ENCODE assay signal across 11 mouse cellular contexts in the genomic region with DNA sequence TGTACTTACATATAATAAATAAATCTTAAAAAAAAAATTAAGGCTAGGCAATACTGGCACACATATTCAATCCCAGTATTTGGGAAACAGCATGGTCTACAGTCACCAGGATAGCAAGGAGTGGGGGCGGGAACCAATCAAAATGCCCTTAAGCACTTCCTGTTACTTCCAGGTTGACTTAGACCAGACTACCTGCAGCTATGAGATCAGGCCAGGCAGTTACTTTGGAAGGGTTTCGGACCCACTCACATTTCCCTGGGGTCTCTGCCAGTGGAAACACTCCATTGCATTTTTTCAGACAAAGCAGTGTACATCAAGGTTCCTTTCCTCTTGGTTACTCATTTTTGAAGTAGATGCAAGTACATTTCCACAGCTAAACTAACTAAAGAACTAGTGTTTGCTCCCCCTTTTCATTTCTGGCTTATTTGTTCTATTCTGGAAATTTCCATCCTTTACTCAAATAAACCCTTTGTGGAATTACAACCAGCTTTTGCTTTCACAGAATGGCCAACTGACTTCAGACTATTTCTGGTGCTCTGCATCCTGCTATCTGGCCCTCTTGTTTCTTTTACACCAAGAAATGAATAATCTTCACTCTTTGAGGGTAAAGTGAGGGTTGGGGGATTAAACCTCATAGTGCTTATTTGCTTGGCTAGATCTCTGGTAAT. TPM values are rescaled to one million over a fixed set of nuclear protein-coding genes. Genes with fewer than 3 reads are reported as not detected.
DNase-seq lines count a peak whose midpoint lies in the region; ATAC-seq and TF ChIP-seq lines count a peak whose summit lies in the region.
"Had no signal": no experiment of that assay in that cellular context is flagged by ENCODE, and none has a peak within 500 bp of the region (broad histone marks: within the 10 kb centered on the region; RNA-seq: fewer than 3 reads in every experiment).

No protein-coding gene starts in this region.

- ATAC-seq in kidney, postnatal 0 days (replicated peaks; ENCODE audit: low FRiP score, low read depth), result 0 out of 2 replicates have a peak, but pooled peaks have one; percentile 25
- 0 out of 2 replicates have a peak, but pooled peaks have one; percentile 16 for ATAC-seq in G1E (ENCODE audit: extremely low read depth, insufficient number of reproducible peaks, low FRiP score, poor library complexity, severe bottlenecking)
- ATAC-seq in liver, embryonic 11.5 days (replicated peaks; ENCODE audit: low FRiP score), result peak; percentile 14; the same call in 1 of the 2 replicates

- H3K4me3 ChIP-seq in kidney, postnatal 0 days (replicated peaks; ENCODE audit: low read depth, low read length), result no peak overlapping the region
- H3K4me3 ChIP-seq in G1E (ENCODE audit: low read depth, low read length), result no peak overlapping the region
- H3K4me3 ChIP-seq in liver, embryonic 11.5 days (ENCODE audit: low read depth, low read length), result no peak overlapping the region
- H3K4me3 ChIP-seq: erythroblast, embryonic 14.5 days; limb, embryonic 13.5 days; stomach, embryonic 15.5 days had no signal

- no peak overlapping the region for H3K4me2 ChIP-seq in kidney, postnatal 0 days (ENCODE audit: low read length)
- no peak overlapping the region for H3K4me2 ChIP-seq in liver, embryonic 11.5 days
- H3K4me2 ChIP-seq: limb, embryonic 13.5 days; stomach, embryonic 15.5 days had no signal

- no peaks in the 10 kb centered on the region for H3K4me1 ChIP-seq in kidney, postnatal 0 days (replicated peaks; ENCODE audit: insufficient read depth, low read length)
- H3K4me1 ChIP-seq in G1E (ENCODE audit: insufficient read depth, low read depth, low read length), result peaks cover 48% of the 10 kb centered on the region
- peaks cover 24% of the 10 kb centered on the region for H3K4me1 ChIP-seq in liver, embryonic 11.5 days (replicated peaks; ENCODE audit: control insufficient read depth, insufficient read depth, low read length)
- H3K4me1 ChIP-seq: limb, embryonic 13.5 days; stomach, embryonic 15.5 days had no signal

- H3K9me3 ChIP-seq in kidney, postnatal 0 days (replicated peaks; ENCODE audit: low read length), result no peaks in the 10 kb centered on the region
- H3K9me3 ChIP-seq in G1E (replicated peaks), result no peaks in the 10 kb centered on the region
- no peaks in the 10 kb centered on the region for H3K9me3 ChIP-seq in liver, embryonic 11.5 days (ENCODE audit: control insufficient read depth, low read length)
- H3K9me3 ChIP-seq: limb, embryonic 13.5 days; stomach, embryonic 15.5 days had no signal

- WGBS in kidney, postnatal 0 days, result 88% methylated on average over 2 of the region's 2 CpGs
- 75% methylated on average over 2 of the region's 2 CpGs for WGBS in liver, embryonic 11.5 days

- DNase-seq in kidney, postnatal 0 days (ENCODE audit: low spot score), result no peak
- no peak for DNase-seq in kidney, adult 8-10 months
- no peak for DNase-seq in G1E (ENCODE audit: low spot score)
- DNase-seq in liver, embryonic 11.5 days (ENCODE audit: low spot score), result no peak
- peak; percentile 29 to 52 for DNase-seq in lung, postnatal 4 days
- DNase-seq in urinary bladder, postnatal 36 days (ENCODE audit: low spot score in 2 of 2), result no peak
- no peak for DNase-seq in cerebellum, postnatal 10 days
- DNase-seq: heart, postnatal 14 days had no signal

- TF ChIP-seq CTCF in kidney, postnatal 0 days (IDR thresholded peaks at IDR 0.05; ENCODE audit: low read depth), result no peak
- no peak for TF ChIP-seq CTCF in G1E (IDR thresholded peaks at IDR 0.05; ENCODE audit: low read depth, low read length)

- peaks cover 27% of the 10 kb centered on the region; the same call in 1 of the 2 replicates for H3K36me3 ChIP-seq in kidney, postnatal 0 days (ENCODE audit: insufficient read depth, low read length)
- H3K36me3 ChIP-seq in G1E (replicated peaks), result peaks cover 67% of the 10 kb centered on the region
- peaks cover 25% of the 10 kb centered on the region for H3K36me3 ChIP-seq in liver, embryonic 11.5 days (ENCODE audit: control insufficient read depth, insufficient read depth, low read length)

- H3K9ac ChIP-seq in kidney, postnatal 0 days (ENCODE audit: low read depth, low read length), result no peak overlapping the region
- no peak overlapping the region for H3K9ac ChIP-seq in liver, embryonic 11.5 days (ENCODE audit: low read depth, low read length)
- H3K9ac ChIP-seq: limb, embryonic 13.5 days; stomach, embryonic 15.5 days had no signal

- no peak overlapping the region for H3K27ac ChIP-seq in kidney, postnatal 0 days
- H3K27ac ChIP-seq in liver, embryonic 11.5 days (ENCODE audit: low read depth, low read length), result 0 out of 2 replicates have a peak overlapping the region, but pooled peaks have one; percentile 16
- H3K27ac ChIP-seq: limb, embryonic 13.5 days; stomach, embryonic 15.5 days had no signal

- H3K27me3 ChIP-seq in kidney, postnatal 0 days (ENCODE audit: insufficient read depth, low read length), result no peaks in the 10 kb centered on the region
- H3K27me3 ChIP-seq in G1E (ENCODE audit: insufficient read depth, low read length), result no peaks in the 10 kb centered on the region
- no peaks in the 10 kb centered on the region for H3K27me3 ChIP-seq in liver, embryonic 11.5 days (replicated peaks; ENCODE audit: control insufficient read depth, insufficient read depth, low read length)
- H3K27me3 ChIP-seq: limb, embryonic 13.5 days; stomach, embryonic 15.5 days had no signal

RNA-seq across cellular contexts. Expression of gene Hspe1, which starts 10.9 kb away (rescaled TPM):
- polyA plus RNA-seq in kidney, postnatal 0 days (2015; fragmentation: Nextera tagmentation; extraction: Ambion mirVana), result 528 and 576 TPM in 2 replicates
- total RNA-seq in G1E (2014; fragmentation: Nextera tagmentation), result 166 and 187 TPM in 2 replicates
- 638 and 797 TPM in 2 replicates for total RNA-seq in G1E (2017)
- 121 and 163 TPM in 2 replicates for polyA plus RNA-seq in G1E (2012)
- polyA plus RNA-seq in liver, embryonic 11.5 days (2014; fragmentation: Nextera tagmentation; extraction: Ambion mirVana), result 894 and 968 TPM in 2 replicates

RNA-seq across cellular contexts. Expression of gene Hspd1, which starts 11.1 kb away (rescaled TPM):
- 315 and 358 TPM in 2 replicates for polyA plus RNA-seq in kidney, postnatal 0 days (2015; fragmentation: Nextera tagmentation; extraction: Ambion mirVana)
- total RNA-seq in G1E (2014; fragmentation: Nextera tagmentation), result 273 and 291 TPM in 2 replicates
- total RNA-seq in G1E (2017), result 690 and 812 TPM in 2 replicates
- polyA plus RNA-seq in G1E (2012), result 89.2 and 116 TPM in 2 replicates
- 809 and 855 TPM in 2 replicates for polyA plus RNA-seq in liver, embryonic 11.5 days (2014; fragmentation: Nextera tagmentation; extraction: Ambion mirVana)

RNA-seq across cellular contexts. Expression of gene Coq10b, which starts 24.4 kb away (rescaled TPM):
- 23.9 and 25.5 TPM in 2 replicates for polyA plus RNA-seq in kidney, postnatal 0 days (2015; fragmentation: Nextera tagmentation; extraction: Ambion mirVana)
- total RNA-seq in G1E (2014; fragmentation: Nextera tagmentation) (29.8 and 50.3 TPM in 2 replicates), G1E (2017) (36.2 and 48.2 TPM in 2 replicates)
- 3.6 and 4.7 TPM in 2 replicates for polyA plus RNA-seq in G1E (2012)
- polyA plus RNA-seq in liver, embryonic 11.5 days (2014; fragmentation: Nextera tagmentation; extraction: Ambion mirVana), result 21.1 and 22.2 TPM in 2 replicates

RNA-seq across cellular contexts. Expression of gene Sf3b1, which starts 49.7 kb away (rescaled TPM):
- polyA plus RNA-seq in kidney, postnatal 0 days (2015; fragmentation: Nextera tagmentation; extraction: Ambion mirVana), result 271 and 294 TPM in 2 replicates
- total RNA-seq in G1E (2014; fragmentation: Nextera tagmentation) (522 and 578 TPM in 2 replicates), G1E (2017) (670 and 758 TPM in 2 replicates)
- 31.8 and 35.3 TPM in 2 replicates for polyA plus RNA-seq in G1E (2012)
- 223 and 255 TPM in 2 replicates for polyA plus RNA-seq in liver, embryonic 11.5 days (2014; fragmentation: Nextera tagmentation; extraction: Ambion mirVana)

RNA-seq across cellular contexts. Expression of gene Mob4, which starts 54.0 kb away (rescaled TPM):
- polyA plus RNA-seq in kidney, postnatal 0 days (2015; fragmentation: Nextera tagmentation; extraction: Ambion mirVana), result 122 TPM in 2 replicates
- 65.2 and 69.4 TPM in 2 replicates for total RNA-seq in G1E (2014; fragmentation: Nextera tagmentation)
- total RNA-seq in G1E (2017), result 98.7 and 124 TPM in 2 replicates
- polyA plus RNA-seq in G1E (2012), result 7.7 TPM in 2 replicates
- 82.1 and 94.4 TPM in 2 replicates for polyA plus RNA-seq in liver, embryonic 11.5 days (2014; fragmentation: Nextera tagmentation; extraction: Ambion mirVana)

Comparison
In these comparisons a context has a peak if more than half of its experiments do, and no peak if none do; other contexts are left out.
1. DNase-seq: peak in lung, postnatal 4 days (2 of 2); none in kidney, postnatal 0 days (single experiment), kidney, adult 8-10 months (0 of 2), G1E (single experiment), liver, embryonic 11.5 days (single experiment), urinary bladder, postnatal 36 days (0 of 2) and cerebellum, postnatal 10 days (0 of 2).
2. Peak in every context shown above with its lines, with median percentiles within 50 percentile points of each other: ATAC-seq.